Mouse (Mus musculus) neutrophil, adult 83 days (primary cell): Measurements from ENCODE around the gene 6430571L13Rik. TPM values are rescaled to one million over a fixed set of nuclear protein-coding genes. Genes with fewer than 3 reads are reported as not detected.

Experiments used
- total RNA-seq, 2 experiments: library from RNA; stranded (reverse); gene quantifications; one replicate each; pipeline ENCODE4 v1.2.4; 2023

The 6430571L13Rik gene
- total RNA-seq = under 1 TPM in 1 of 2 experiments, not detected in 1; 0.20 TPM

GRCm38 (mm10) chr9:107340267-107340859 is at the start of gene 6430571L13Rik:
Gene 6430571L13Rik (plus strand): TSS chr9:107340602.

GRCm38 (mm10) chr9:107296016-107296040 is 44.6 kb upstream of the 6430571L13Rik start, which contains the start of gene Cish:
Gene Cish (plus strand): TSS chr9:107296026.

GRCm38 (mm10) chr9:107338172-107338883 is 2.1 kb upstream of the 6430571L13Rik start, which contains the start of gene Hemk1:
Gene Hemk1 (minus strand): TSS chr9:107338350.

GRCm38 (mm10) chr9:107399491-107399971 is 59.1 kb downstream of the 6430571L13Rik start, which contains the start of gene Cacna2d2:
Gene Cacna2d2 (plus strand): TSS chr9:107399612.

Other genes starting within 250 kb of the 6430571L13Rik start
- gene Dock3, start 108.7 kb upstream of the 6430571L13Rik start, total RNA-seq = 1 to 10 TPM; 3.8 to 7.5 TPM
- gene Mapkapk3, start 50.7 kb upstream of the 6430571L13Rik start, total RNA-seq = 100 to 1,000 TPM; 125 to 133 TPM
- 1 to 10 TPM; 2.6 to 4.1 TPM for gene Cish, start 44.6 kb upstream of the 6430571L13Rik start, total RNA-seq
- gene Hemk1, start 2.3 kb upstream of the 6430571L13Rik start, total RNA-seq = 1 to 10 TPM; 6.0 to 7.2 TPM
- gene Cacna2d2, start 59.0 kb downstream of the 6430571L13Rik start, total RNA-seq = under 1 TPM; 0.20 to 0.22 TPM
- gene Tmem115, start 193.3 kb downstream of the 6430571L13Rik start, total RNA-seq = 10 to 100 TPM; 14.3 to 17.0 TPM
- gene Cyb561d2, start 201.6 kb downstream of the 6430571L13Rik start, total RNA-seq = 1 to 10 TPM; 5.9 to 7.1 TPM
- 1 to 10 TPM; 9.0 to 9.8 TPM for gene Nprl2, start 201.6 kb downstream of the 6430571L13Rik start, total RNA-seq
- under 1 TPM in 1 of 2 experiments, not detected in 1; 0.44 TPM for gene Zmynd10, start 206.7 kb downstream of the 6430571L13Rik start, total RNA-seq
- 10 to 100 TPM; 41.6 to 45.8 TPM for gene Rassf1, start 211.0 kb downstream of the 6430571L13Rik start, total RNA-seq
- 1 to 10 TPM; 9.0 to 9.8 TPM for gene Tusc2, start 222.7 kb downstream of the 6430571L13Rik start, total RNA-seq
- gene Hyal2, start 227.3 kb downstream of the 6430571L13Rik start, total RNA-seq = 1 to 10 TPM; 3.9 to 4.1 TPM
- gene Hyal1, start 236.3 kb downstream of the 6430571L13Rik start, total RNA-seq = 1 to 10 TPM; 1.1 to 1.6 TPM
- 10 to 100 TPM in 1 of 2 experiments, 1 to 10 TPM in 1; 9.2 to 10.3 TPM for gene Naa80, start 238.3 kb downstream of the 6430571L13Rik start, total RNA-seq
- 1 to 10 TPM in 1 of 2 experiments, under 1 TPM in 1; 0.95 to 2.3 TPM for gene Hyal3, start 240.2 kb downstream of the 6430571L13Rik start, total RNA-seq
- 10 to 100 TPM; 29.3 to 35.9 TPM for gene Ifrd2, start 247.0 kb downstream of the 6430571L13Rik start, total RNA-seq